Mouse (Mus musculus) limb, embryonic 11.5 days (tissue): Measurements from ENCODE around the gene Med1. TPM values are rescaled to one million over a fixed set of nuclear protein-coding genes. Genes with fewer than 3 reads are reported as not detected.

Experiments
- ATAC-seq: fragments of 200-750 bp; cut with Nextera tagmentation; 2 replicates; pipeline ENCODE4 v1.8.0; 2017; ENCODE audit warnings: low read depth; ENCODE audit not compliant: insufficient number of reproducible peaks, low FRiP score, low TSS enrichment
- DNase-seq: peaks from one replicate; pipeline ENCODE4 v3.0.0-alpha.2; 2015; ENCODE audit warnings: low spot score
- H3K27ac ChIP-seq: fragments of 300-500 bp; sonication (generic); replicated peaks from 2 replicates; pipeline ENCODE4 v1.5.1; 2014; ENCODE audit warnings: low read depth, mild to moderate bottlenecking, low read length
- H3K27me3 ChIP-seq: fragments of 300-500 bp; sonication (generic); 2 replicates; pipeline ENCODE4 v1.6.1; 2014; ENCODE audit warnings: mild to moderate bottlenecking, low read length, mixed read lengths; ENCODE audit not compliant: control insufficient read depth, insufficient read depth
- H3K36me3 ChIP-seq: fragments of 300-500 bp; sonication (generic); 2 replicates; pipeline ENCODE4 v1.6.1; 2014; ENCODE audit warnings: mild to moderate bottlenecking, low read length, moderate library complexity, mixed read lengths; ENCODE audit not compliant: control insufficient read depth, insufficient read depth
- H3K4me1 ChIP-seq: fragments of 300-500 bp; sonication (generic); 2 replicates; pipeline ENCODE4 v1.6.1; 2014; ENCODE audit warnings: low read length, mixed read lengths; ENCODE audit not compliant: control insufficient read depth, insufficient read depth
- H3K4me2 ChIP-seq: fragments of 300-500 bp; sonication (generic); 2 replicates; pipeline ENCODE4 v1.6.1; 2014; ENCODE audit warnings: low read depth, mild to moderate bottlenecking, moderate library complexity; ENCODE audit not compliant: severe bottlenecking
- H3K4me3 ChIP-seq: fragments of 300-500 bp; sonication (generic); 2 replicates; pipeline ENCODE4 v1.5.1; 2014; ENCODE audit warnings: low read depth, low read length
- H3K9ac ChIP-seq: fragments of 300-500 bp; sonication (generic); 2 replicates; pipeline ENCODE4 v1.6.1; 2014; ENCODE audit warnings: mild to moderate bottlenecking, low read length
- H3K9me3 ChIP-seq: fragments of 300-500 bp; sonication (generic); 2 replicates; pipeline ENCODE4 v1.6.1; 2016; ENCODE audit warnings: low read length; ENCODE audit not compliant: control insufficient read depth
- WGBS: fragments of 180-500 bp; shearing (Covaris S2); extraction: QIAGEN DNeasy Blood & Tissue Kit; methylation state at CpG from one replicate; pipeline ENCODE4 v1.1.7; 2014; 5-methylcytosine and 5-hydroxymethylcytosine counted together
- microRNA-seq: library from miRNA; unstranded; fragments of <30 nt; microRNA quantifications from one replicate; pipeline ENCODE4, GENCODE M21; 2016
- polyA plus RNA-seq: library from polyadenylated mRNA; unstranded; fragments of >200 nt; fragmentation: Nextera tagmentation; extraction: Ambion mirVana; gene quantifications from 2 replicates; pipeline ENCODE4 v1.2.1, GENCODE M21; 2014

Med1 gene
- polyA plus RNA-seq, 1 experiment from 2014 or later, result 75.2 TPM

GRCm38 (mm10) chr11:98138894-98139293 is 54.2 kb downstream of the Med1 start:
- Histone ChIP-seq H3K9ac (no peak overlapping the region), H3K27ac (no peak overlapping the region), H3K27me3 (no peaks in the 10 kb centered on the region), H3K36me3 (no peaks in the 10 kb centered on the region), H3K4me1 (no peaks in the 10 kb centered on the region), H3K4me2 (no peak overlapping the region), H3K9me3 (no peaks in the 10 kb centered on the region), H3K4me3 (no peak overlapping the region)
- WGBS, result 83% methylated on average over 7 of the region's 7 CpGs
- no peak for DNase-seq
- no peak for ATAC-seq

- DNase-seq, result no peak
- H3K9me3 ChIP-seq, result no peaks in the 10 kb centered on the region
- no peak for ATAC-seq
- WGBS, result 91% methylated on average over 11 of the region's 11 CpGs
- H3K27ac ChIP-seq, result no peak overlapping the region
- no peaks in the 10 kb centered on the region for H3K4me1 ChIP-seq
- no peaks in the 10 kb centered on the region for H3K36me3 ChIP-seq
- no peak overlapping the region for H3K4me2 ChIP-seq
- H3K9ac ChIP-seq, result no peak overlapping the region
- H3K27me3 ChIP-seq, result no peaks in the 10 kb centered on the region
- no peak overlapping the region for H3K4me3 ChIP-seq
Observed at GRCm38 (mm10) chr11:98137836-98138235, 55.3 kb downstream of the Med1 start.

GRCm38 (mm10) chr11:98134951-98135350 is 58.1 kb downstream of the Med1 start:
- 71% methylated on average over 4 of the region's 4 CpGs for WGBS
- Histone ChIP-seq H3K9ac (no peak overlapping the region), H3K27me3 (no peaks in the 10 kb centered on the region), H3K36me3 (no peaks in the 10 kb centered on the region), H3K4me2 (no peak overlapping the region), H3K4me3 (no peak overlapping the region), H3K9me3 (no peaks in the 10 kb centered on the region), H3K27ac (no peak overlapping the region), H3K4me1 (no peaks in the 10 kb centered on the region)
- no peak for ATAC-seq
- DNase-seq, result no peak

- H3K36me3 ChIP-seq, result 0 out of 2 replicates have a peak, but pooled peaks cover 2% of the 10 kb centered on the region
Observed at GRCm38 (mm10) chr11:98123424-98123823, 69.7 kb downstream of the Med1 start.

GRCm38 (mm10) chr11:98114363-98114762 is 78.7 kb downstream of the Med1 start:
- Histone ChIP-seq H3K4me2 (no peak overlapping the region), H3K27me3 (no peaks in the 10 kb centered on the region), H3K4me1 (no peaks in the 10 kb centered on the region), H3K27ac (no peak overlapping the region), H3K9me3 (no peaks in the 10 kb centered on the region), H3K9ac (no peak overlapping the region), H3K4me3 (no peak overlapping the region), H3K36me3 (peaks cover 2% of the 10 kb centered on the region; the same call in 1 of the 2 replicates)
- WGBS, result 90% methylated on average over 1 of the region's 1 CpGs
- ATAC-seq (no peak), DNase-seq (no peak)

More at GRCm38 (mm10) chr11:98123424-98123823, 69.7 kb downstream of the Med1 start:
- Histone ChIP-seq H3K27ac (no peak overlapping the region), H3K27me3 (no peaks in the 10 kb centered on the region), H3K9me3 (no peaks in the 10 kb centered on the region), H3K4me1 (no peaks in the 10 kb centered on the region), H3K4me3 (no peak overlapping the region), H3K9ac (no peak overlapping the region), H3K4me2 (no peak overlapping the region)
- 87% methylated on average over 5 of the region's 5 CpGs for WGBS
- ATAC-seq, result no peak
- no peak for DNase-seq

- H3K36me3 ChIP-seq, result peaks cover 2% of the 10 kb centered on the region; the same call in 1 of the 2 replicates
- 69% methylated on average over 4 of the region's 4 CpGs for WGBS
- no peak overlapping the region for H3K9ac ChIP-seq
- H3K4me1 ChIP-seq, result no peaks in the 10 kb centered on the region
- H3K4me2 ChIP-seq, result no peak overlapping the region
- no peaks in the 10 kb centered on the region for H3K27me3 ChIP-seq
- ATAC-seq (no peak), DNase-seq (no peak)
- H3K27ac ChIP-seq, result no peak overlapping the region
- H3K4me3 ChIP-seq, result no peak overlapping the region
- H3K9me3 ChIP-seq, result no peaks in the 10 kb centered on the region
Observed at GRCm38 (mm10) chr11:98113504-98113903, 79.6 kb downstream of the Med1 start.

- no peak overlapping the region for H3K4me2 ChIP-seq
- no peaks in the 10 kb centered on the region for H3K27me3 ChIP-seq
- DNase-seq (no peak), ATAC-seq (no peak)
- H3K9ac ChIP-seq, result no peak overlapping the region
- H3K27ac ChIP-seq, result no peak overlapping the region
- no peak overlapping the region for H3K4me3 ChIP-seq
- peaks cover 4% of the 10 kb centered on the region; the same call in 1 of the 2 replicates for H3K36me3 ChIP-seq
- H3K9me3 ChIP-seq, result no peaks in the 10 kb centered on the region
- no peaks in the 10 kb centered on the region for H3K4me1 ChIP-seq
- 86% methylated on average over 5 of the region's 5 CpGs for WGBS
Observed at GRCm38 (mm10) chr11:98109706-98110105, 83.4 kb downstream of the Med1 start.

Small RNA genes lying within 50 kb of the gene (microRNA-seq; reads per million reads assigned to microRNA genes)
- gene Gm27399, result not detected

Other genes starting within 250 kb of the Med1 start
- gene Plxdc1, start 206.8 kb downstream of the Med1 start, polyA plus RNA-seq, result 0.15 TPM in 1 of 2 replicates, not detected in the other
- gene Arl5c, start 197.1 kb downstream of the Med1 start, polyA plus RNA-seq, result 9.5 and 9.9 TPM in 2 replicates
- gene Cacnb1, start 170.3 kb downstream of the Med1 start, polyA plus RNA-seq, result 6.8 and 7.2 TPM in 2 replicates
- 1,171 and 1,244 TPM in 2 replicates for gene Rpl19, start 166.6 kb downstream of the Med1 start, polyA plus RNA-seq
- gene Stac2, start 139.8 kb downstream of the Med1 start, polyA plus RNA-seq, result 0.17 and 0.51 TPM in 2 replicates
- 17.6 and 20.6 TPM in 2 replicates for gene Fbxl20, start 42.9 kb downstream of the Med1 start, polyA plus RNA-seq
- gene Cdk12, start 9.8 kb upstream of the Med1 start, polyA plus RNA-seq, result 14.6 and 17.4 TPM in 2 replicates
- not detected in 2 replicates for gene Neurod2, start 136.4 kb upstream of the Med1 start, polyA plus RNA-seq
- 0.17 TPM in 1 of 2 replicates, not detected in the other for gene Ppp1r1b, start 155.1 kb upstream of the Med1 start, polyA plus RNA-seq
- 37.7 and 38.3 TPM in 2 replicates for gene Stard3, start 165.1 kb upstream of the Med1 start, polyA plus RNA-seq
- 0.41 and 0.53 TPM in 2 replicates for gene Tcap, start 190.5 kb upstream of the Med1 start, polyA plus RNA-seq
- 0.13 and 0.17 TPM in 2 replicates for gene Pnmt, start 193.2 kb upstream of the Med1 start, polyA plus RNA-seq
- 6.3 and 9.5 TPM in 2 replicates for gene Pgap3, start 207.2 kb upstream of the Med1 start, polyA plus RNA-seq
- 29.6 and 30.5 TPM in 2 replicates for gene Erbb2, start 219.2 kb upstream of the Med1 start, polyA plus RNA-seq
- gene Mien1, start 245.7 kb upstream of the Med1 start, polyA plus RNA-seq, result 75.4 and 78.3 TPM in 2 replicates